Mouse (Mus musculus) frontal cortex, adult 2 months (tissue): ENCODE results near the gene Cldn5. TPM values are rescaled to one million over a fixed set of nuclear protein-coding genes. Genes with fewer than 3 reads are reported as not detected.

ENCODE experiments used
- polyA plus RNA-seq: library from polyadenylated mRNA; depleted of rRNA; stranded (reverse); fragments of >200 nt; gene quantifications from 2 replicates; pipeline ENCODE4 v1.2.3, GENCODE M21; 2012; rRNA removed

Gene Cldn5
- polyA plus RNA-seq, 1 experiment, result 107 TPM

Other genes starting within 250 kb of the Cldn5 start
- gene Tbx1, start 186.2 kb upstream of the Cldn5 start, polyA plus RNA-seq, result 2.8 and 2.9 TPM in 2 replicates
- 2.4 and 5.9 TPM in 2 replicates for gene Gp1bb, start 154.4 kb upstream of the Cldn5 start, polyA plus RNA-seq
- 128 and 169 TPM in 2 replicates for gene Gm49601, start 150.4 kb upstream of the Cldn5 start, polyA plus RNA-seq
- 772 and 810 TPM in 2 replicates for gene Sept5, start 146.9 kb upstream of the Cldn5 start, polyA plus RNA-seq
- gene Ufd1, start 34.9 kb downstream of the Cldn5 start, polyA plus RNA-seq, result 80.4 and 84.1 TPM in 2 replicates
- gene Cdc45, start 35.1 kb downstream of the Cldn5 start, polyA plus RNA-seq, result 2.7 and 2.8 TPM in 2 replicates
- gene 2510002D24Rik, start 59.7 kb downstream of the Cldn5 start, polyA plus RNA-seq, result 48.2 and 51.1 TPM in 2 replicates
- 0.57 TPM in 1 of 2 replicates, not detected in the other for gene Gm28539, start 59.7 kb downstream of the Cldn5 start, polyA plus RNA-seq
- 24.2 and 26.1 TPM in 2 replicates for gene Mrpl40, start 100.0 kb downstream of the Cldn5 start, polyA plus RNA-seq
- gene Hira, start 100.2 kb downstream of the Cldn5 start, polyA plus RNA-seq, result 70.1 and 70.6 TPM in 2 replicates